Mouse (Mus musculus) liver, embryonic 11.5 days (tissue): ENCODE results near the gene Mrps7. TPM values are rescaled to one million over a fixed set of nuclear protein-coding genes. Genes with fewer than 3 reads are reported as not detected.

ENCODE experiments used
- ATAC-seq: fragments of 200-750 bp; cut with Nextera tagmentation; replicated peaks from 2 replicates; pipeline ENCODE4 v1.8.0; 2017; ENCODE audit warnings: moderate number of reproducible peaks, mild to moderate bottlenecking, moderate TSS enrichment, moderate library complexity; ENCODE audit not compliant: low FRiP score
- DNase-seq: peaks from one replicate; pipeline ENCODE4 v3.0.0-alpha.2; 2017; ENCODE audit warnings: low spot score
- H3K27ac ChIP-seq: fragments of 300-500 bp; sonication (generic); 2 replicates; pipeline ENCODE4 v1.5.1; 2014; ENCODE audit warnings: mild to moderate bottlenecking, low read depth, low read length, control low read depth
- H3K27me3 ChIP-seq: fragments of 300-500 bp; sonication (generic); replicated peaks from 2 replicates; pipeline ENCODE4 v1.6.1; 2014; ENCODE audit warnings: low read length, mixed read lengths; ENCODE audit not compliant: control insufficient read depth, insufficient read depth
- H3K36me3 ChIP-seq: fragments of 300-500 bp; sonication (generic); 2 replicates; pipeline ENCODE4 v1.6.1; 2014; ENCODE audit warnings: mild to moderate bottlenecking, low read length, moderate library complexity, mixed read lengths; ENCODE audit not compliant: control insufficient read depth, insufficient read depth
- H3K4me1 ChIP-seq: fragments of 300-500 bp; sonication (generic); replicated peaks from 2 replicates; pipeline ENCODE4 v1.6.1; 2014; ENCODE audit warnings: low read length, mixed read lengths; ENCODE audit not compliant: control insufficient read depth, insufficient read depth
- H3K4me2 ChIP-seq: fragments of 300-500 bp; sonication (generic); 2 replicates; pipeline ENCODE4 v1.6.1; 2014; ENCODE audit warnings: mild to moderate bottlenecking, control low read depth, moderate library complexity
- H3K4me3 ChIP-seq: fragments of 300-500 bp; sonication (generic); 2 replicates; pipeline ENCODE4 v1.5.1; 2014; ENCODE audit warnings: low read depth, low read length, control low read depth
- H3K9ac ChIP-seq: fragments of 300-500 bp; sonication (generic); 2 replicates; pipeline ENCODE4 v1.6.1; 2014; ENCODE audit warnings: low read depth, low read length, control low read depth
- H3K9me3 ChIP-seq: fragments of 300-500 bp; sonication (generic); 2 replicates; pipeline ENCODE4 v1.6.1; 2016; ENCODE audit warnings: low read length, inconsistent platforms, mixed read lengths; ENCODE audit not compliant: control insufficient read depth
- WGBS: fragments of 180-500 bp; shearing (Covaris S2); extraction: QIAGEN DNeasy Blood & Tissue Kit; methylation state at CpG from one replicate; pipeline ENCODE4 v1.1.7; 2014; 5-methylcytosine and 5-hydroxymethylcytosine counted together
- polyA plus RNA-seq: library from polyadenylated mRNA; unstranded; fragments of >200 nt; fragmentation: Nextera tagmentation; extraction: Ambion mirVana; gene quantifications from 2 replicates; pipeline ENCODE4 v1.2.1, GENCODE M21; 2014

Gene Mrps7
- polyA plus RNA-seq, 1 experiment from 2014 or later = 121 TPM

DNA sequence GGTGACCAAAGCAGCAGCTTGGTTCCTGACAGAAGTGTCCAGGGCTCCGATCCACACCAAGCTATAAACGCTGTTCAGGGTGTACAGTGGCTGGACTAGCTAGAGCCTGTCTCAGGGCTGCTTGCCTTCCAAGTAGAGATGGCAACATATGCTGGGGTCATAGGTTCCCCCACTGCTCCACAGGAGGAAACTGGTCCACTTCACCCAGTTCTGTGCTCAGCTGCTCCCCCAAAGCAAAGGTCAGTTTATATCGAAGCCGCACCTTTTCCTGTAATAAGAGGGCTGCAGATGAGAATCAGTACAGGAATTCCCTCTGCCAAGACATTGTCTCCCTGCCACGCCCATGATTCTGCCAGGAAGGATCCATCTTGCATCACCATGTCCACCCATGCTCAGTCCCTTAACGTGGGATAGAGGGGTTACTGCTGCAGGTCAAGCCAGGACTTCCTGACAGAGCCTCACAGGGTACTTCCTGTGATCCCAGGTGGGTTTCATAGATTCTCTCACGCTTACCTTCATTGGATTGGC, 18.1 kb upstream of the Mrps7 start:
- no peaks in the 10 kb centered on the region for H3K27me3 ChIP-seq
- ATAC-seq (no peak), DNase-seq (no peak)
- 87% methylated on average over 7 of the region's 7 CpGs for WGBS
- H3K36me3 ChIP-seq = peaks cover 83% of the 10 kb centered on the region
- no peaks in the 10 kb centered on the region for H3K4me1 ChIP-seq
- H3K4me3 ChIP-seq = no peak overlapping the region
- H3K9me3 ChIP-seq = no peaks in the 10 kb centered on the region
- no peak overlapping the region for H3K27ac ChIP-seq
- no peak overlapping the region for H3K4me2 ChIP-seq
- no peak overlapping the region for H3K9ac ChIP-seq

DNA sequence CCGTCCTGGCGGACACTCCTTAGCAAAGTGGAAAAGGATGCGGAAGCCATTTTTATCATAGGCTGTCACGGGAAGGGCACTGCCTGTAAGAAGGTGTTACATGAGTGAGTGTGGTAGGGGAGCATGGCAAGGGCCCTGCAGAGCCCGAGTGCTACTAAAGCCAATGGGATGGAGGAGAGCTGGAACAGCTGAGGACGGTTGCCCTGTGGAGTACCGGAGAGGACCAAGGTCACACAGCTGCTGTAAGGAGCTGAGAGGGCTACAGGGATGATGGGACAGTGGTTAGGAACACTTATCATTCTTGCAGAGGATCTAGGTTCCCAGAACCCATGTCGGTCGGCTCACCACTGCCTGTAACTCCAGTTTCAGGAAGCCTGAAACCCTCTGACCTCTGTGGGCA, 17.3 kb upstream of the Mrps7 start:
- no peak for ATAC-seq
- Histone ChIP-seq H3K27me3 (no peaks in the 10 kb centered on the region), H3K4me2 (no peak overlapping the region), H3K9ac (no peak overlapping the region), H3K9me3 (no peaks in the 10 kb centered on the region), H3K36me3 (peaks cover 83% of the 10 kb centered on the region), H3K4me3 (no peak overlapping the region), H3K4me1 (no peaks in the 10 kb centered on the region), H3K27ac (no peak overlapping the region)
- no peak for DNase-seq
- 86% methylated on average over 9 of the region's 9 CpGs for WGBS

DNA sequence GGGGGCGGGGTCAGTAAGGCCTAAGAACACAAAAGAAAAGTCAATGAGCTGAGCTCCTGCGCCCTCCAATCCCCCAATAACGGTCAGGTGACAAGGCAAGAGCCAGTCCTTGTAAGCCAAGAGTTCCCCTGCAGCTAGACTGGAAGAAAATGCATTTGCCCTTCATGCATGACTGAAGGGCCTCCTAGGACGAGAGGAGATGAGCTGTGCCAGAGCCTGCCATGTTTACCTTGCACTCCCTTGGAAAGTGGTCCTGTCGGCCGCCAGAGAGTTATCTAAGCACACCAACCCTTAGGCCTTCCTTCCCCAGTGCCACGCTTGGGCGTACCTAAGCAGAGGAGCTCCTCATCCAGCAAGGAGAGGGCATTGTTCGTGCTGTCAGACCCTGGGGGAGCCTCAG, 15.7 kb upstream of the Mrps7 start:
- 83% methylated on average over 9 of the region's 9 CpGs for WGBS
- Histone ChIP-seq H3K4me2 (no peak overlapping the region), H3K9ac (no peak overlapping the region), H3K4me1 (no peaks in the 10 kb centered on the region), H3K27me3 (no peaks in the 10 kb centered on the region), H3K9me3 (no peaks in the 10 kb centered on the region), H3K4me3 (no peak overlapping the region), H3K27ac (no peak overlapping the region), H3K36me3 (peaks cover 81% of the 10 kb centered on the region)
- ATAC-seq (no peak), DNase-seq (no peak)

DNA sequence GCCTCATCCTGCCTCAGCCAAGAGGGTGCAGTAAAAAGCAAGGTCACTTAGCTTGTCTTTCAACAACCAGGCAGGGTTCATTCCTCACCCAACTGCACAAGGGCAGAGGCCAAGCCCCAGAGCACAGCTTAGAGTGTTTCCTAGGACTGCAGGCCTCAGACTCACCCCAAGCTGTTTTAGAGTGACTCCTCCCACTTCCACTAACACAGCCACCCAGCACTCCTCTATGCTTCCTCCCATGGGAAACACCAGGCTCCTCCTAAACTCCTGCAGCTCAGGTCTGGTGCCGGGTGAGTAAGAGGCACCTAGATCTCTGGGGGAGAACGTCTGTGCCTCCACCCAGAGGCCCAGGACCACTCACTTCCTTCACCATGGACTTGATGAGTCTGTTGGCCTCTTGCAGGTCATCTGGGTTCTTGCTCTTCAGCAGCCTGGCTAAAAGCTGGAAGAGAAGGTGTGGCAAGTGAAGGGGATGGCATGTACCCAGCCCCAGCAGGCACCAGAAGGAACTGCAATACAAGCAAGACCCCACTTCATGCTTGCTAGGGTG, 13.1 kb upstream of the Mrps7 start:
- no peak overlapping the region for H3K9ac ChIP-seq
- no peak overlapping the region for H3K4me2 ChIP-seq
- peaks cover 69% of the 10 kb centered on the region for H3K36me3 ChIP-seq
- DNase-seq = no peak
- no peak overlapping the region for H3K4me3 ChIP-seq
- H3K9me3 ChIP-seq = no peaks in the 10 kb centered on the region
- no peak overlapping the region for H3K27ac ChIP-seq
- no peaks in the 10 kb centered on the region for H3K4me1 ChIP-seq
- no peaks in the 10 kb centered on the region for H3K27me3 ChIP-seq
- 82% methylated on average over 2 of the region's 2 CpGs for WGBS
- no peak for ATAC-seq

DNA sequence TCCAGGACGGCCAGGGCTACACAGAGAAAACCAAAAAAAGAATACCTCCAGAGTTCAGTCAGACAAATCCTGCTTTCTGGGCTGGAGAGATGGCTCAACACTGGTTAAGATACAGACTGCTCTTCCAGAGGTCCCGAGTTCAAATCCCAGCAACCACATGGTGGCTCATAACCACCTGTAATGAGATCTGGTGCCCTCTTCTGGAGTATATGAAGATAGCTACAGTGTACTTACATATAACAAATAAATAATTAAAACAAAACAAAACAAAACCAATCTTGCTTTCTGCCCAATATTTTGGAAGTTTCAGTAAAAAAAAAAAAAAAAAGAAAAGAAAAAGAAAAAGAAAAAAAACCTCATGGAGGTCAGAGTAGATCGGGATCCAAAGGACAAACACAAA, 8.5 kb upstream of the Mrps7 start:
- peaks cover 6% of the 10 kb centered on the region; the same call in 1 of the 2 replicates for H3K4me1 ChIP-seq
- WGBS = 86% methylated on average over 3 of the region's 3 CpGs
- H3K27me3 ChIP-seq = no peaks in the 10 kb centered on the region
- H3K9me3 ChIP-seq = no peaks in the 10 kb centered on the region
- ATAC-seq (no peak), DNase-seq (no peak)
- no peak overlapping the region for H3K4me2 ChIP-seq
- H3K4me3 ChIP-seq = no peak overlapping the region
- H3K36me3 ChIP-seq = peaks cover 47% of the 10 kb centered on the region
- H3K9ac ChIP-seq = no peak overlapping the region
- no peak overlapping the region for H3K27ac ChIP-seq

DNA sequence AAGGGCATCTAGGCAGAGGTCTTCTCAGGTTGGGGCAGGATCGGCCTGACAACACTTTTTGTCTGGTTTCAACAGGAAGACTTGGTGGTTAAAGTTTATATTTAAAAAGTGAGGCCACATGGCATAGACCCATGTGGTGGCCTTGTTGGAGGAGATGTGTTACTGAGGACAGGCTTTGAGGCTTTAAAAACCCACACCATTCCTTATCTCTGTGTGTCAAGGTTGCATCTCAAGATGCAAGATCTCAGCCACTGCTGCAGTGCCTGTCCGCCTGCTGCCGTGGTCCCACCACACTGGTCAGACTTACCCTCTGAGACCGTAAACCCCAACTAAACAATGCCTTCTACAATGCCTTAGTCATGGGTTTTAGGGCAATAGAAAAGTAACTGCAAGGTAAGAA, 5.4 kb upstream of the Mrps7 start:
- Histone ChIP-seq H3K27me3 (no peaks in the 10 kb centered on the region), H3K36me3 (peaks cover 30% of the 10 kb centered on the region), H3K9me3 (no peaks in the 10 kb centered on the region), H3K27ac (no peak overlapping the region), H3K4me1 (peaks cover 27% of the 10 kb centered on the region), H3K4me2 (no peak overlapping the region), H3K4me3 (no peak overlapping the region), H3K9ac (no peak overlapping the region)
- DNase-seq = no peak
- ATAC-seq = no peak
- 68% methylated on average over 4 of the region's 4 CpGs for WGBS

DNA sequence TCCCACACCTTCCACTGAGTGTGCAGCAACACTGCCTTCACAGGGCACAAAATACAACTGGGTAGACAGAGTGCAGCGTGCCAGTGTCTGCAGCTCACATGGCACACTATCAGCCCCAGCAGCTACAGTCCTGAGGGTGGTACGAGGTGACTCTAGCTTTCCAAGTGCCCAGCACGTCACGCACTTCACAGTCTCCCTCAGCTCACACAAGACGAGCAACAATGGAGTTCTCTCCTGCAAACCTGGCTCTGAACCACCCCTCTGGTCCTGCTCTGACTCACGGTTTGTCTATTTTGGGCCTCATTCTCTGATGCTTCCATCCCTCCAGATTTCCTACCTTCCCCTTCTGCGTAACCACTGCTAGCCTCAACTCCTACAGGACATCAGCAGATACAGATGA, 4.0 kb upstream of the Mrps7 start:
- ATAC-seq (no peak), DNase-seq (no peak)
- Histone ChIP-seq H3K9ac (no peak overlapping the region), H3K4me1 (peaks cover 27% of the 10 kb centered on the region), H3K27me3 (no peaks in the 10 kb centered on the region), H3K9me3 (no peaks in the 10 kb centered on the region), H3K36me3 (peaks cover 20% of the 10 kb centered on the region; the same call in 1 of the 2 replicates), H3K4me2 (no peak overlapping the region), H3K4me3 (no peak overlapping the region; the same call in 1 of the 2 replicates), H3K27ac (no peak overlapping the region)
- WGBS = 95% methylated on average over 7 of the region's 7 CpGs

DNA sequence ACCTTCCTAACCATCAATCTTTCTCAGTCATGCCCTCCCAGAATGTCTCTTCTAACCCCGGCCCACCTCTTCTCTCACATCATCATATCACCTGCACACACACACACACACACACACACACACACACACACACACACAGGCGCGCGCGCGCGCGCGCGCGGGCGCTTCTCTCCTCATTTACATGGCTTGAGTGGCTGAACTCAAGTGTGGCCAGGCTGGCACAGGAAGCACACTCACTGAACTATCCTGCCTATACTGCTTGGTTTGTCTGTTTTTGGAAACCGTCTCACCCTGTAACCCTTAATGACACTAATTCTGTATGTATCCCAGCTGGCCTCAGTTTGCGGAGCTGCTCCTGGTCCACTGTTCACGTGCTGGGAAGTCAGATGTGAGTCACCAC, 3.0 kb upstream of the Mrps7 start:
- no peak overlapping the region for H3K4me3 ChIP-seq
- no peak overlapping the region for H3K9ac ChIP-seq
- ATAC-seq (no peak), DNase-seq (no peak)
- no peaks in the 10 kb centered on the region for H3K9me3 ChIP-seq
- H3K27me3 ChIP-seq = no peaks in the 10 kb centered on the region
- peak overlapping the region; percentile 1; the same call in 1 of the 2 replicates for H3K4me2 ChIP-seq
- WGBS = 94% methylated on average over 15 of the region's 15 CpGs
- no peak overlapping the region for H3K27ac ChIP-seq
- H3K36me3 ChIP-seq = peaks cover 20% of the 10 kb centered on the region
- H3K4me1 ChIP-seq = peaks cover 34% of the 10 kb centered on the region

DNA sequence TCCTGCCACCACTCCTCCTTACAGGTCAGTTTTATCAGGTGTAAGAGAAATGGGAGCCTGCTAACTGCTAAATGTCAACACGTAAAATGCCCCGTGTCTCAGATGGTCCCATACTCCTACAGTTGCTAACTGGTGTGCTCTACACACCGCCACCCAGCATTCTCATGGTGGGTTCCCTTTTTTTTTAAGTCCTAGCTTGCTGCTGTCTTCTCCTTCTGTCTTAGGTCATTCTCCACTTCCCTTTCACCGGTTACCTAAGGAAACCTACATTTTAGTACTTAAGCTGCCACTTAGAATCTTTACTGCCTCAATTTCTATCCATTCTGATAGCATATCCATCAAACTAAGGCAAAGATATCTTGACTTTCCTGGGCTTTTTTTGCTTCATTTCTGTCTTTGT, 2.6 kb upstream of the Mrps7 start:
- Histone ChIP-seq H3K36me3 (peaks cover 19% of the 10 kb centered on the region), H3K4me2 (peak overlapping the region; percentile 1; the same call in 1 of the 2 replicates), H3K27ac (no peak overlapping the region), H3K9me3 (no peaks in the 10 kb centered on the region), H3K27me3 (no peaks in the 10 kb centered on the region), H3K9ac (no peak overlapping the region), H3K4me1 (peaks cover 37% of the 10 kb centered on the region), H3K4me3 (peak overlapping the region; percentile 98; the same call in 1 of the 2 replicates)
- WGBS = 58% methylated on average over 4 of the region's 4 CpGs
- no peak for DNase-seq
- no peak for ATAC-seq
